Mouse (Mus musculus) T-cell, adult 66 days (primary cell): Measurements from ENCODE around the gene Tatdn2. TPM values are rescaled to one million over a fixed set of nuclear protein-coding genes. Genes with fewer than 3 reads are reported as not detected.

Experiments
- total RNA-seq, 2 experiments: library from RNA; stranded (reverse); gene quantifications; 3 replicates in 1 of 2; 4 replicates in 1 of 2; pipeline ENCODE4 v1.2.4; 2023

Gene Tatdn2
- total RNA-seq: 100 to 1,000 TPM; 227 to 259 TPM

GRCm38 (mm10) chr6:113696582-113697221 lies at the start of gene Tatdn2:
Tatdn2 (plus strand) TSS chr6:113697050.

GRCm38 (mm10) chr6:113719878-113720277 lies 23.0 kb downstream of the Tatdn2 start, which contains the start of gene Ghrl:
Ghrl (minus strand) TSS chr6:113719880.

GRCm38 (mm10) chr6:113740236-113741217 lies 43.7 kb downstream of the Tatdn2 start, which contains the start of gene Sec13:
Sec13 (minus strand) TSS chr6:113740743.

Other genes starting within 250 kb of the Tatdn2 start
- under 1 TPM; 0.36 to 0.52 TPM for gene Il17re, start 238.6 kb upstream of the Tatdn2 start, total RNA-seq
- not detected for gene Il17rc, start 225.6 kb upstream of the Tatdn2 start, total RNA-seq
- 10 to 100 TPM; 10.8 to 11.2 TPM for gene Creld1, start 213.8 kb upstream of the Tatdn2 start, total RNA-seq
- gene Prrt3, start 195.1 kb upstream of the Tatdn2 start, total RNA-seq: 1 to 10 TPM; 1.1 to 1.5 TPM
- 10 to 100 TPM; 71.2 to 72.5 TPM for gene Emc3, start 165.4 kb upstream of the Tatdn2 start, total RNA-seq
- 1 to 10 TPM; 3.1 to 5.5 TPM for gene Fancd2, start 165.4 kb upstream of the Tatdn2 start, total RNA-seq
- not detected for gene Fancd2os, start 96.3 kb upstream of the Tatdn2 start, total RNA-seq
- 100 to 1,000 TPM; 115 to 118 TPM for gene Brk1, start 92.3 kb upstream of the Tatdn2 start, total RNA-seq
- 10 to 100 TPM; 25.2 to 29.0 TPM for gene Vhl, start 73.1 kb upstream of the Tatdn2 start, total RNA-seq
- 10 to 100 TPM; 47.1 to 50.6 TPM for gene Irak2, start 58.6 kb upstream of the Tatdn2 start, total RNA-seq
- gene Ghrl, start 22.8 kb downstream of the Tatdn2 start, total RNA-seq: 1 to 10 TPM; 5.2 to 5.7 TPM
- gene Sec13, start 43.7 kb downstream of the Tatdn2 start, total RNA-seq: 10 to 100 TPM; 90.2 to 98.0 TPM